Mouse (Mus musculus) liver, embryonic 11.5 days (tissue): ENCODE data around the gene Zfp784. TPM values are rescaled to one million over a fixed set of nuclear protein-coding genes. Genes with fewer than 3 reads are reported as not detected.
"Not testable (repeated sequence)": the region's sequence is repeated elsewhere in the genome, so short reads cannot be mapped to it uniquely, and the experiment has no call there.

ENCODE experiments used
- ATAC-seq: fragments of 200-750 bp; cut with Nextera tagmentation; replicated peaks from 2 replicates; pipeline ENCODE4 v1.8.0; 2017; ENCODE audit warnings: moderate number of reproducible peaks, mild to moderate bottlenecking, moderate TSS enrichment, moderate library complexity; ENCODE audit not compliant: low FRiP score
- DNase-seq: peaks from one replicate; pipeline ENCODE4 v3.0.0-alpha.2; 2017; ENCODE audit warnings: low spot score
- H3K27ac ChIP-seq: fragments of 300-500 bp; sonication (generic); 2 replicates; pipeline ENCODE4 v1.5.1; 2014; ENCODE audit warnings: mild to moderate bottlenecking, low read depth, low read length, control low read depth
- H3K27me3 ChIP-seq: fragments of 300-500 bp; sonication (generic); replicated peaks from 2 replicates; pipeline ENCODE4 v1.6.1; 2014; ENCODE audit warnings: low read length, mixed read lengths; ENCODE audit not compliant: control insufficient read depth, insufficient read depth
- H3K36me3 ChIP-seq: fragments of 300-500 bp; sonication (generic); 2 replicates; pipeline ENCODE4 v1.6.1; 2014; ENCODE audit warnings: mild to moderate bottlenecking, low read length, moderate library complexity, mixed read lengths; ENCODE audit not compliant: control insufficient read depth, insufficient read depth
- H3K4me1 ChIP-seq: fragments of 300-500 bp; sonication (generic); replicated peaks from 2 replicates; pipeline ENCODE4 v1.6.1; 2014; ENCODE audit warnings: low read length, mixed read lengths; ENCODE audit not compliant: control insufficient read depth, insufficient read depth
- H3K4me2 ChIP-seq: fragments of 300-500 bp; sonication (generic); 2 replicates; pipeline ENCODE4 v1.6.1; 2014; ENCODE audit warnings: mild to moderate bottlenecking, control low read depth, moderate library complexity
- H3K4me3 ChIP-seq: fragments of 300-500 bp; sonication (generic); 2 replicates; pipeline ENCODE4 v1.5.1; 2014; ENCODE audit warnings: low read depth, low read length, control low read depth
- H3K9ac ChIP-seq: fragments of 300-500 bp; sonication (generic); 2 replicates; pipeline ENCODE4 v1.6.1; 2014; ENCODE audit warnings: low read depth, low read length, control low read depth
- H3K9me3 ChIP-seq: fragments of 300-500 bp; sonication (generic); 2 replicates; pipeline ENCODE4 v1.6.1; 2016; ENCODE audit warnings: low read length, inconsistent platforms, mixed read lengths; ENCODE audit not compliant: control insufficient read depth
- WGBS: fragments of 180-500 bp; shearing (Covaris S2); extraction: QIAGEN DNeasy Blood & Tissue Kit; methylation state at CpG from one replicate; pipeline ENCODE4 v1.1.7; 2014; 5-methylcytosine and 5-hydroxymethylcytosine counted together
- polyA plus RNA-seq: library from polyadenylated mRNA; unstranded; fragments of >200 nt; fragmentation: Nextera tagmentation; extraction: Ambion mirVana; gene quantifications from 2 replicates; pipeline ENCODE4 v1.2.1, GENCODE M21; 2014

Zfp784 gene
- polyA plus RNA-seq, 1 experiment from 2014 or later, result 2.4 TPM

DNA sequence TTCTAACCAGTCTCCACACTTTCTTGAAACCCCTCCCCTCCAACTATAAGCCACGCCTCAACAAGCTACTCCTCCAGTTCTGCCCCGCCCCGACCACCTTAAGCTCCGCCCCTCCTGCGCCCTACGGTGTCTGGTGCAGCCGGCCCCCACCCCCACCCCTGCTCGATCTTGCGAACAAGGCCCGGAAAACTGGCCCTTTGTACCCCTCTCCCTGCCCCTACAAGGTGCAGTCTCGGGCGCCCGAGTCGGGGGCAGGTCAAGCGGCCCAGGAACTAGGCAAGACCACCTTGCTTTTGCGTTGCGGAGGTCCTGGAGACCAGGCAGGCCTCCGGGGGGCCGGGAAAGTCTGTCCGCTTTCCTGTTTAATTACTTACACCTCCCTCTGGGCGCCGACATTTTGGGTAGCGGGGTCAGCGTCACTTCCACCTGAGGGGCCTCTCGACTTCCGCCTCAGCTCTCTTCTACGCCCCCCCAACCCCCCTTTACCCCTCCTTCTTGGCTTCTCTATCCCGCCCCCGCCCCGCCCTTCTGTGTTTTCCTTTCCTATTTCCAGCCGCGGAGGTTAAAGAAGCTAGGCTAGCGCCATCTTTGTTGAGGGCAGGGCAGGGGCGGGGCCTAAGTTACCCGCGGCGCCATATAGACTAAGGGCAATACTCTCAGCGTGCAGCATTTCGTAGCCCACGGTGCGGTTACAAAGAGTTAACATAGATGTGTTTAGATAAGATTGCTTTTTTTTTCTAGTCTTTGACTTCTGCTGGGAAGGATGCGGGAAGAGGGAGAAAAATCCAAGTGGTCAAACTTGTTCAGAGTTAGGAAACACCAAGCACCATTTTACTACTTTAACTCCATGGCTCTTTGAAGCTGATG lies 23.8 kb downstream of the Zfp784 start, which contains the start of the genes Zfp524 and Fiz1:
TSS of gene Zfp524 (plus strand) at position 165 of the 867 bp plus-strand sequence.
TSS of gene Fiz1 (minus strand) at position 447 of the 867 bp plus-strand sequence.
- under 1% methylated on average over 42 of the region's 42 CpGs for WGBS
- Histone ChIP-seq H3K27me3 (no peaks in the 10 kb centered on the region), H3K4me1 (peaks cover 17% of the 10 kb centered on the region), H3K36me3 (peaks cover 40% of the 10 kb centered on the region), H3K4me2 (peak within 1 kb of the TSS; percentile 90), H3K4me3 (peak within 1 kb of the TSS; percentile 75), H3K27ac (peak within 1 kb of the TSS; percentile 99), H3K9me3 (no peaks in the 10 kb centered on the region), H3K9ac (peak within 1 kb of the TSS; percentile 93)
- ATAC-seq (peak; percentile 79), DNase-seq (peak; percentile 94)

DNA sequence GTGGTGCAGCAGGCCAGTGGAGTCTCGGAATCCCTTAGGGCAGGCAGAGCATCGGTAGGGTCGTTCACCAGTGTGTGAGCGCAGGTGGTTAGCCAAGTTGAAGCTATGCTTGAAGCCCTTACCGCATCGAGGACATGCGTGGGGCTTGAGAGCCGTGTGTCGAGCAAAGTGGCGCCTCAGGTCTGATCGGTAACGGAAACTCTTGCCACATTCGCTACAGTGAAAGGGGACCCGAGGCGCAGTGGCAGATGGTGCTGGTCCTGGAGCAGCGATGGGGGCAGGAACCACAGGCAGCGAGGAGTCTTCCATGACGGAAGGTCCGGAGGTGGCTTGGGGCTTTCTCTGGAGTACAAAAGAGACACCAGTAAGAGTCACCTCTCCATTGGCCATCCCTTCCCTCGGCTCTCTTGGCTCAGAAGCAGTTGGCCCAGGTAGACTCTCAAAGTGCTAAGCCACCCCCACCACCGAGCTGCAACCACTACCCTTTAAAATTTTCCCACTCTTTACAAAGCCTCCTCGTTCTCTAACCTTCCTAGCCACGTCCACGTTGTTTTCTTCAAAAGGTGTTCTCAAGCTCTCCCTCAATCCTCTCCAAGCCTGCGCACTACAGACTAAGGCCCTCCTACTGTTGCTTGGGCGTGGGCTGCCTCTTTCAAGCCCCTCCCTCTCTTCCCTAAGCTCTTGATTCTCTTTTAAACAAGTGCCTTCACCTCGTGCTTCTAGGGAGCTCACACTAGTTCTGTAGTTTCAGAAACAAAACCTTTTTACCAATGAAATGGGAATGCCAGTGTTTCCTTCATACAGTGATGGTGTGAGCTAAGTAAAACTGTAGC lies 25.3 kb downstream of the Zfp784 start:
- DNase-seq (no peak), ATAC-seq (no peak)
- H3K27ac ChIP-seq, result peak overlapping the region; percentile 28; the same call in 1 of the 2 replicates
- H3K4me2 ChIP-seq, result peak overlapping the region; percentile 90
- H3K4me3 ChIP-seq, result peak overlapping the region; percentile 75
- H3K27me3 ChIP-seq, result no peaks in the 10 kb centered on the region
- H3K9ac ChIP-seq, result peak overlapping the region; percentile 35; the same call in 1 of the 2 replicates
- peaks cover 56% of the 10 kb centered on the region for H3K36me3 ChIP-seq
- WGBS, result 85% methylated on average over 27 of the region's 27 CpGs
- H3K9me3 ChIP-seq, result peaks cover 2% of the 10 kb centered on the region; the same call in 1 of the 2 replicates
- H3K4me1 ChIP-seq, result peaks cover 13% of the 10 kb centered on the region

DNA sequence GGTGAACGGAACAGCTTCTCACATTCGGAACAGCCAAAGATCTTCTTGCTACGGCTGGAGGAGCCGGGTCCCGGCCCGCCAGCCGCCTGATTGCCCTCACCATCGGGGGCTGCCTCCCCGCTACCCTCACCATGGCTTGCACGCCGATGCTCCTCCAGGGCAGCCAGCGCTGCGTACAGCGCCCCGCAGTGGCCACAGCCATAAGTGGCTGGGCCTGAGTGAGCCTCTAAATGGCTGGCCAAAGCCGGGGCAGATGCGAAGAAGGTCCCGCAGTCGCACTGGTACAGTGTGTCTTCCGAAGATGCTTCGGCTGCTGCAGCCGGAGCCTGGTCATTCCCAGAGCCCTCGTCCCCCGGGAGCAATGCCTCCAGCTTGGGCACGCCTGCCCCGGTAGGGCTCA lies 30.0 kb downstream of the Zfp784 start:
- 97% methylated on average over 26 of the region's 26 CpGs for WGBS
- no peak overlapping the region for H3K4me2 ChIP-seq
- ATAC-seq (no peak), DNase-seq (no peak)
- peaks cover 3% of the 10 kb centered on the region; the same call in 1 of the 2 replicates for H3K4me1 ChIP-seq
- H3K36me3 ChIP-seq, result peaks cover 60% of the 10 kb centered on the region
- H3K27ac ChIP-seq, result no peak overlapping the region
- H3K4me3 ChIP-seq, result no peak overlapping the region
- H3K9me3 ChIP-seq, result peaks cover 2% of the 10 kb centered on the region; the same call in 1 of the 2 replicates
- H3K27me3 ChIP-seq, result no peaks in the 10 kb centered on the region
- H3K9ac ChIP-seq, result no peak overlapping the region

DNA sequence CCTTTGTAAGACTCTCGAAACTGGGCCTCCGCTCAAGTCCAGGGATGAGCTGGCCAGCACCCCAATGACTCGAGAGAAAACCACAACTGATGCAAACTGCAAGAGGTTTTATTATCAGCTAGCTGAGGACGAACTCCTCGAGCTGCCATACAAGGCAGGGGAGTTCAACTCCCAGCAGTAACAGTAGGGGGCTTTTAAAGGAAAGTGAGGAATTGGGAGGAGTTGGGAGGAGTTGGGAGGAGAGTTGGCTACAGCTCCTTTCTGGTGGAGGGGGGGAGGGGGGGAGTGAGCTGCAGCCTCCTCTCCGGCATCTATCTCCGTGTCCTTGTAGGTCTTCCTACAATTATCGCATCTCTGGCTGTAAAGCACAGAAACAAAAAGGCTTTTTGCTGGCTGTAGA lies 35.4 kb downstream of the Zfp784 start:
- H3K27me3 ChIP-seq, H3K27ac ChIP-seq, H3K4me1 ChIP-seq, H3K9me3 ChIP-seq, H3K4me3 ChIP-seq, H3K4me2 ChIP-seq, H3K9ac ChIP-seq, DNase-seq, ATAC-seq: not testable (repeated sequence)
- 70% methylated on average over 8 of the region's 8 CpGs for WGBS
- H3K36me3 ChIP-seq, result peaks cover 13% of the 10 kb centered on the region

DNA sequence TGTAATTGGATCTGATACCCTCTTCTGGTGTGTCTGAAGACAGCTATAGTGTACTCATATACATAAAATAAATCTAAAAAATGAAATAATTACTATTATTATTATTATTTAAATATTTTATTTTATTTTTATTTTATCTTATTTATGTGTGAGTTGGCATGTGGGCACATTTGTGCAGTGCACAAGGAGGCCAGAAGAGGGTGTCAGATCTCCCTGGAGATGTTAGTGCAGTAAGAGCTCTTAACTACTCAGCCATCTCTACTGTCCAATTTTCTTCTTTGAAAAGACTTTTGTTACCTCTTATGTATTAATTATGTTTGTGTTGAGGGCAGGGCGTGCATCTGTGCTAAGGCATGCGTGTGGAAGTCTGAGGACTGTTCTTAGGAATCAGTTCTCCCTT lies 38.4 kb downstream of the Zfp784 start:
- Histone ChIP-seq H3K4me1 (peaks cover 5% of the 10 kb centered on the region; the same call in 1 of the 2 replicates), H3K9me3 (no peaks in the 10 kb centered on the region), H3K27ac (no peak overlapping the region), H3K4me2 (no peak overlapping the region), H3K36me3 (no peaks in the 10 kb centered on the region), H3K9ac (no peak overlapping the region), H3K27me3 (peaks cover 15% of the 10 kb centered on the region), H3K4me3 (no peak overlapping the region)
- WGBS, result 57% methylated on average over 2 of the region's 2 CpGs
- no peak for DNase-seq
- no peak for ATAC-seq

DNA sequence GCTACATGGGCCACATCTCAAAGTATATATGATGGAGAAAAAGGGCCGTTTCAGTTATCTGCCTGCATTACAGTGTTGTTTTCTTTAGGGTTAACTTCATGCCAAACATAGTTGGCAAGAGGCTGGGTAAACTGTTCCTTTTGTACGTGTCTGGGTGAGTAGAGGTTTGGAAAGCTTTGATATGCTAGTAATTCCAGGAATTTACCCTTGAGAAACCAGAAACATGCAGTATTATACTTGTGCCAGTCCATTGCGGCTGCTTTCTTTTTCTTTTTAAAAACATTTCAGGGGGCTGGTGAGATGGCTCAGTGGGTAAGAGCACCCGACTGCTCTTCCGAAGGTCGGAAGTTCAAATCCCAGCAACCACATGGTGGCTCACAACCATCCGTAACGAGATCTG lies 41.3 kb downstream of the Zfp784 start:
- Histone ChIP-seq H3K9me3 (no peaks in the 10 kb centered on the region), H3K4me3 (no peak overlapping the region), H3K36me3 (peaks cover 5% of the 10 kb centered on the region; the same call in 1 of the 2 replicates), H3K9ac (no peak overlapping the region), H3K4me1 (peaks cover 5% of the 10 kb centered on the region; the same call in 1 of the 2 replicates), H3K27me3 (peaks cover 43% of the 10 kb centered on the region), H3K4me2 (peak overlapping the region; percentile 65), H3K27ac (no peak overlapping the region)
- ATAC-seq, result no peak
- no peak for DNase-seq
- WGBS, result 63% methylated on average over 6 of the region's 8 CpGs

DNA sequence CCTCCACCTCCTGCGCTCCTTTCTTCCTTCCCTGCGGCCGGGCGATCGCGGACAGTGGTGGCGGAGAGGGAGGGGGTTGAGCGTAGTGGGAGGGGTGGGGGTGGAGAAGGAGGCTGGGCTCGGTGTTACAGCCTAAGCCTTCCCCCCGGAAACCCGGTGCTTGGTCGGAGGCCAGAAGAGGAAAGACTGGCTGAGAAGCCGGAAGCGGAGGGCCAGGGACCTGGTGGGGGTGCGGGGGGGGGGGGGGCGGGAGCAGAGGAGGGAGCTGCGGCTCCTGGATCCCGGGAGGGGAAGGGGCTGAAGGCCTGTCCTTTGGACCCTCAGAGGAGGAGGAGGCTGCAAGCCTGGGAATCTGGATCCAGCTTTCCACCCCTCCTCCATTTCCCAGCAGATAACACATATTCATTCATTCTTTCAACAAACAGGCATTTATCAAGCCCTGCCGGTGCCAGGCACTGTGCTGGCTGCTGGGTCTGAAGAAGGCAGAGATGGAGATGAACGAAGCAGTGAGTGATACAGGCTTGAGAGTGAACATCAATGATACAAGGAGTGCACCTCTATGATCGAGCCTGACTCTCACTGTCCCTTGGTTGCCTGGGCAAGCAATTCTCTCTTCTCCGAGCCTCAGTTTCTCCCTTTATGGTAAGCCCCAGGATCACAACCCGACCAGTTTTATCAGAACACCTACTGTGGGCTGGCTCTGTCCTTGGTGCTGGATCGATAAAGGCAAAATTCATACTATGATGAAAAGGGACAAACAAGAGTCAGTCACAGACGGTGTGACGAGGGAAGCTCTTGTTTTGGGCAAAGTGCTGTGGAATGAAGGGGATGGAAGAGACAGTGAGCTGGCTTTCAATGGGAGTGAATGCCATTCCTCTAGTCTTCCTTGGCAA lies 42.0 kb downstream of the Zfp784 start, which contains the start of gene Zfp579:
TSS of gene Zfp579 (minus strand) at position 156 of the 893 bp plus-strand sequence.
- ATAC-seq (peak; percentile 74), DNase-seq (peak; percentile 81)
- Histone ChIP-seq H3K9me3 (no peaks in the 10 kb centered on the region), H3K9ac (peak within 1 kb of the TSS; percentile 57), H3K36me3 (peaks cover 5% of the 10 kb centered on the region; the same call in 1 of the 2 replicates), H3K4me3 (peak within 1 kb of the TSS; percentile 57), H3K27ac (peak within 1 kb of the TSS; percentile 38; the same call in 1 of the 2 replicates), H3K4me1 (peaks cover 5% of the 10 kb centered on the region; the same call in 1 of the 2 replicates), H3K4me2 (peak within 1 kb of the TSS; percentile 65), H3K27me3 (peaks cover 46% of the 10 kb centered on the region)
- 6% methylated on average over 22 of the region's 26 CpGs for WGBS
